In genomic region chr13:28883398-28883797, GRCm38 (mm10) we compare ENCODE assay signal across 11 mouse cellular contexts.
DNase-seq lines count a peak whose midpoint lies in the region; ATAC-seq and TF ChIP-seq lines count a peak whose summit lies in the region.
"Had no signal": no experiment of that assay in that cellular context is flagged by ENCODE, and none has a peak within 500 bp of the region (broad histone marks: within the 10 kb centered on the region; RNA-seq: fewer than 3 reads in every experiment).

No protein-coding gene starts in this region.

- H3K36me3 ChIP-seq in lung, embryonic 15.5 days: no peaks in the 10 kb centered on the region
- no peaks in the 10 kb centered on the region for H3K36me3 ChIP-seq in forebrain, embryonic 14.5 days (ENCODE audit: control insufficient read depth, insufficient read depth, low read length)
- H3K36me3 ChIP-seq in intestine, postnatal 0 days (ENCODE audit: control insufficient read depth, insufficient read depth): no peaks in the 10 kb centered on the region
- H3K36me3 ChIP-seq in splenic B cell, adult 2 months (ENCODE audit: control insufficient read depth, insufficient read depth, low read length, poor library complexity, severe bottlenecking): no peaks in the 10 kb centered on the region

- peaks cover 41% of the 10 kb centered on the region for H3K4me1 ChIP-seq in lung, embryonic 15.5 days
- H3K4me1 ChIP-seq in forebrain, embryonic 14.5 days (ENCODE audit: control insufficient read depth, insufficient read depth, low read length): peaks cover 39% of the 10 kb centered on the region
- H3K4me1 ChIP-seq in intestine, postnatal 0 days (replicated peaks; ENCODE audit: control insufficient read depth, insufficient read depth, low read length): no peaks in the 10 kb centered on the region; the same call in 1 of the 2 replicates

- DNase-seq in lung, postnatal 14 days: no peak
- no peak for DNase-seq in forebrain, embryonic 14.5 days (ENCODE audit: low spot score)
- DNase-seq in splenic B cell, adult 2 months (ENCODE audit: low read depth, low spot score): peak; percentile 18
- DNase-seq in layer of hippocampus, postnatal 14 days (ENCODE audit: low spot score in 2 of 2): no peak
- no peak for DNase-seq in gastrocnemius, postnatal 4 days (ENCODE audit: low spot score in 2 of 2)
- DNase-seq: cerebellum, adult 2 months had no signal

- H3K4me3 ChIP-seq in lung, embryonic 15.5 days: peak overlapping the region; percentile 55
- H3K4me3 ChIP-seq in forebrain, embryonic 14.5 days (ENCODE audit: low read depth, low read length): peak overlapping the region; percentile 54
- peak overlapping the region; percentile 51; the same call in 1 of the 2 replicates for H3K4me3 ChIP-seq in intestine, postnatal 0 days (ENCODE audit: low read depth, low read length)

- ATAC-seq in lung, embryonic 15.5 days (ENCODE audit: borderline replicate concordance, extremely low read depth, low FRiP score, low TSS enrichment): no peak
- ATAC-seq in forebrain, embryonic 14.5 days: no peak
- no peak for ATAC-seq in intestine, postnatal 0 days
- no peak for ATAC-seq in erythroid progenitor cell, adult 5-6 weeks (replicated peaks; ENCODE audit: low FRiP score, poor library complexity, severe bottlenecking)
- ATAC-seq: inflammation-experienced regulatory T-cells, adult 6 months had no signal

- no peaks in the 10 kb centered on the region for H3K9me3 ChIP-seq in lung, embryonic 15.5 days
- H3K9me3 ChIP-seq in forebrain, embryonic 14.5 days (replicated peaks; ENCODE audit: control insufficient read depth, low read length): no peaks in the 10 kb centered on the region
- no peaks in the 10 kb centered on the region for H3K9me3 ChIP-seq in intestine, postnatal 0 days (ENCODE audit: control insufficient read depth)

- no peak overlapping the region for H3K9ac ChIP-seq in lung, embryonic 15.5 days
- peak overlapping the region; percentile 72 for H3K9ac ChIP-seq in forebrain, embryonic 14.5 days (ENCODE audit: low read length)
- no peak overlapping the region for H3K9ac ChIP-seq in intestine, postnatal 0 days (ENCODE audit: low read depth, low read length)

- no peak overlapping the region for H3K27ac ChIP-seq in lung, embryonic 15.5 days
- H3K27ac ChIP-seq in forebrain, embryonic 14.5 days (ENCODE audit: low read depth, low read length): no peak overlapping the region
- no peak overlapping the region for H3K27ac ChIP-seq in intestine, postnatal 0 days (ENCODE audit: low read depth, low read length)
- H3K27ac ChIP-seq: macrophage had no signal

- H3K27me3 ChIP-seq in lung, embryonic 15.5 days: peaks cover 10% of the 10 kb centered on the region; the same call in 1 of the 2 replicates
- H3K27me3 ChIP-seq in forebrain, embryonic 14.5 days (replicated peaks; ENCODE audit: control insufficient read depth, insufficient read depth, low read length): 0 out of 2 replicates have a peak, but pooled peaks cover 3% of the 10 kb centered on the region
- peaks cover 32% of the 10 kb centered on the region for H3K27me3 ChIP-seq in intestine, postnatal 0 days (replicated peaks; ENCODE audit: control insufficient read depth, insufficient read depth, low read length)
- peaks cover 2% of the 10 kb centered on the region; the same call in 1 of the 2 replicates for H3K27me3 ChIP-seq in splenic B cell, adult 2 months (ENCODE audit: control insufficient read depth, insufficient read depth, low read length, poor library complexity, severe bottlenecking)

- WGBS in lung, embryonic 15.5 days: 25% methylated on average over 8 of the region's 8 CpGs
- WGBS in forebrain, embryonic 14.5 days: 21% methylated on average over 8 of the region's 8 CpGs
- 50% methylated on average over 8 of the region's 8 CpGs for WGBS in intestine, postnatal 0 days

- TF ChIP-seq CTCF in intestine, postnatal 0 days (IDR thresholded peaks at IDR 0.05; ENCODE audit: low read depth): no peak

- peak overlapping the region; percentile 80 for H3K4me2 ChIP-seq in lung, embryonic 15.5 days
- H3K4me2 ChIP-seq in forebrain, embryonic 14.5 days (ENCODE audit: low read length): peak overlapping the region; percentile 65
- H3K4me2 ChIP-seq in intestine, postnatal 0 days (replicated peaks; ENCODE audit: low read depth): peak overlapping the region; percentile 73; the same call in 1 of the 2 replicates
